Mouse (Mus musculus) brain, embryonic 14.5 days (tissue): Measurements from ENCODE around the gene AU015836. TPM values are rescaled to one million over a fixed set of nuclear protein-coding genes. Genes with fewer than 3 reads are reported as not detected.

Experiments
- DNase-seq: peaks from one replicate; pipeline ENCODE4 v3.0.0-alpha.2; 2011; ENCODE audit warnings: low read depth
- CTCF ChIP-seq: fragments of 200-500 bp; IDR thresholded peaks from 2 replicates; pipeline ENCODE4 v1.5.1; 2012; ENCODE audit warnings: inconsistent platforms, mild to moderate bottlenecking, moderate library complexity, borderline replicate concordance; ENCODE audit not compliant: insufficient read depth, insufficient read length; ENCODE audit errors: extremely low read depth
- POLR2A ChIP-seq: fragments of 200-500 bp; IDR thresholded peaks from 2 replicates; pipeline ENCODE4 v1.6.1; 2012; ENCODE audit warnings: mild to moderate bottlenecking, inconsistent platforms, borderline replicate concordance; ENCODE audit not compliant: poor library complexity, insufficient read depth, insufficient read length, severe bottlenecking; ENCODE audit errors: extremely low read depth
- polyA plus RNA-seq: library from polyadenylated mRNA; depleted of rRNA; stranded (reverse); fragments of >200 nt; gene quantifications from 2 replicates; pipeline ENCODE4 v1.2.3, GENCODE M21; 2012; rRNA removed

AU015836 gene
- polyA plus RNA-seq, 1 experiment: not detected

GRCm38 (mm10) chrX:94012479-94013167, 44.2 kb downstream of the AU015836 start:
- peak; percentile 67 for DNase-seq
- no peak for TF ChIP-seq POLR2A
- no peak for TF ChIP-seq CTCF

GRCm38 (mm10) chrX:94016891-94017290, 48.4 kb downstream of the AU015836 start:
- DNase-seq: no peak
- TF ChIP-seq CTCF: no peak
- no peak for TF ChIP-seq POLR2A

- TF ChIP-seq POLR2A (no peak), CTCF (no peak)
- peak; percentile 76 for DNase-seq
These were observed 53.9 kb downstream of the AU015836 start for GRCm38 (mm10) chrX:94022264-94022874.

Other genes with a start within 250 kb of the AU015836 start
- 15.3 and 16.6 TPM in 2 replicates for gene Pdk3, start 136.5 kb upstream of the AU015836 start, polyA plus RNA-seq
- gene Zfx, start 155.0 kb downstream of the AU015836 start, polyA plus RNA-seq: 13.1 and 16.4 TPM in 2 replicates
- 118 and 141 TPM in 2 replicates for gene Eif2s3x, start 244.2 kb downstream of the AU015836 start, polyA plus RNA-seq